Mouse (Mus musculus): ENCODE results near the gene Tada3. TPM values are rescaled to one million over a fixed set of nuclear protein-coding genes. Genes with fewer than 3 reads are reported as not detected.

Tada3 gene
- 10 to 100 TPM; 19.7 to 22.2 TPM for total RNA-seq (2021)
- long read RNA-seq, experiment 1, transcript Tada3-201 (9 exons, 2,848 nt): major isoform, 5 of 37 reads
- long read RNA-seq, experiment 1, partial matches to known transcripts: 6 of 37 reads
- long read RNA-seq, experiment 1, other reads (novel, unspliced or antisense): 26 of 37 reads
- long read RNA-seq, experiment 2, partial matches to known transcripts: 3 of 32 reads
- long read RNA-seq, experiment 2, other reads (novel, unspliced or antisense): 27 of 32 reads

DNA sequence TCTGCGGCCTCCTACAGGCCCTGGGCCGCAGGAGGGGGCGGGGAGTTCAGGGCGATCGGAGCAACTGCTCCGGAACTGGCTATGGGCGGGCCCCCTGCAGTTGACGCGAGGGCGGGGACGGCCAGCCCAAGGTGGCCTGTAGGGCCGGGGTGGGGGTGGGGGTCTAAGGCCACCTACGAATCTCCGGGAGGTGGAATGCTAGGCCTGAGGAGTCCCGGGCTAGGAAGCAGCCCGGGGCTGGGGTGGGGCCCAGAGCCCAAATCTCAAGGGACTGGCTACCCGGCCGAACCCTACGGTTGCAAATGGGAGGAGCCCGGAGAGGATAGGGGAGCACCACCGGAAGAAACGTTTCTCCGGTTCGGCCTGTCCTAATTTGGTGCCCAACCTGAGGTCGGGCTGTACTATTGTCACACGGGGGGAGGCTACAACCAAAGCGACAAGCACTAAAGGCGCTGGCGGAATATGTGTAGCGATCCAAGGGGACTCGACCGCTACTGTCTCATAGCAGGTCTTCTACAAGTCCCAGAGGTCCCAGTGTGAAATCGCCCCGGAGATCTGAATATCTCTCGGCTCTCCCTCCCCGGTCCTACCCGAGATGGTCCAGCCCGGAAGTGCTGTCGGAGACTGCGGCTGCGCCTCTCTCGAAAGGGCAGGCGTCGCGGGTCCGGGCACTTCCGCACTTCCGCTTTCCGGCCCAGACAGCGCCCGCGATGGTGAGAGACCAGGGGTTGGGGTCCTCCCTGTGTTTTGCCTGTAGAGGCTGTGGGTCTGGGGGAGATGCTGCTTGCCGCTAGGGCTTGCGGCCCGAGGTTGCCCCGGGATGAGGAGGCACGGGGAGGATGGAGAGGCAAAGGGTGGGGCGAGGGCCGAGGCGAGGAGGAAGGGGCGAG is at the start of gene Tada3, which contains the start of gene Arpc4:
TSS of gene Tada3 (minus strand) at position 388 of the 890 bp plus-strand sequence.
TSS of gene Arpc4 (plus strand) at position 620 of the 890 bp plus-strand sequence.
- peak; percentile 92 to 93 for DNase-seq
- intact Hi-C loops (cut with DNase I): loop anchor here (5.0 to 10.0 kb wide), 2 partner anchors 35 to 53 kb away; partner anchors contain the start of genes Camk1 and Ogg1

- intact Hi-C loops (cut with DNase I): no loop called here
- DNase-seq: peak in 1 of 2 experiments; percentile 56
These were observed 49.7 kb upstream of the Tada3 start for GRCm38 (mm10) chr6:113427397-113427796.

GRCm38 (mm10) chr6:113426696-113427095 is 49.0 kb upstream of the Tada3 start:
- DNase-seq: no peak

DNA sequence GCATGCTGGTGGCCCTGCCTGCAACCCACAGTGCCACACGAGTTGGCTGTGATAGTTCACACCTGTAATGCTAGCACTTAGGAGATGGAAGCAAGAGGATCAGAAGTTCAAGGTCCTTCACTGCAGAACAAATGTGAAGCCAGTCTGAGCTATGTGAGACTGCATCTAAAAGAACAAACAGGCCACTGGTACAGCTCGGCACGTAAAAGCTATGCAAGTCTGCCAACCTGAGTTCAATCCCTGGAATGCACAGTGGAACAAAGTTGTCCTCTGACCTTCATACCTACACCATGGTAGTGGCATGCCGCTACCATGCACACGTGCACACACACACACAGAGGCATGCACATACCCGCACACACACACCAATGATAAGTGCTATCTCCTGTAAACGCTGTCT is 46.5 kb upstream of the Tada3 start:
- no peak for DNase-seq
- intact Hi-C loops (cut with DNase I): no loop called here

More at GRCm38 (mm10) chr6:113426696-113427095, 49.0 kb upstream of the Tada3 start:
- intact Hi-C loops (cut with DNase I): no loop called here

GRCm38 (mm10) chr6:113423000-113423399 is 45.3 kb upstream of the Tada3 start:
- DNase-seq: no peak
- intact Hi-C loops (cut with DNase I): no loop called here

GRCm38 (mm10) chr6:113419199-113419587 is 41.5 kb upstream of the Tada3 start, which contains the start of gene Rpusd3:
Gene Rpusd3 (minus strand): TSS chr6:113419340.
- DNase-seq: peak; percentile 100
- intact Hi-C loops (cut with DNase I): no loop called here

GRCm38 (mm10) chr6:113418441-113419198 is 40.9 kb upstream of the Tada3 start:
- intact Hi-C loops (cut with DNase I): no loop called here
- DNase-seq: peak in 1 of 2 experiments; percentile 13

DNA sequence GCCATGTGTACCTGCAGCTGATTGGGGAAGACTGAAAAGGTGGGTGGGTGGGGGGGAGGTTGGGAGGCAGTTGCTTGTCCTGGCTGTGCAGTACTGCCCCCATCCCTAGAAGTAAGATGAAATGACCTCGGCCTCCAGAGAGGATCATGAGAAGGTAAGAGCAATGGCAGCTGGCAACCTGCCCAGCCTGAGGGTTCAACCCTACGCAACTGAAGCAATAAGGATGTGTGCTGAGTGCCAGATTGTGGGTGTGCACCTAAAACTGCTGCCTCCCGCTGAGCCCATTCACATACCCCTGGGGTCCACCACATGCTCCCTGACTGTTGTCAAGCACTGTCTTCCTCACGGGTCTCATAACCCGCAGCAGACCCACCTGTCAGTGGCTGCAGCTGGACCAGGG is 38.7 kb upstream of the Tada3 start:
- no peak for DNase-seq
- intact Hi-C loops (cut with DNase I): no loop called here

GRCm38 (mm10) chr6:113410001-113410400 is 32.3 kb upstream of the Tada3 start:
- DNase-seq: no peak
- intact Hi-C loops (cut with DNase I): no loop called here

DNA sequence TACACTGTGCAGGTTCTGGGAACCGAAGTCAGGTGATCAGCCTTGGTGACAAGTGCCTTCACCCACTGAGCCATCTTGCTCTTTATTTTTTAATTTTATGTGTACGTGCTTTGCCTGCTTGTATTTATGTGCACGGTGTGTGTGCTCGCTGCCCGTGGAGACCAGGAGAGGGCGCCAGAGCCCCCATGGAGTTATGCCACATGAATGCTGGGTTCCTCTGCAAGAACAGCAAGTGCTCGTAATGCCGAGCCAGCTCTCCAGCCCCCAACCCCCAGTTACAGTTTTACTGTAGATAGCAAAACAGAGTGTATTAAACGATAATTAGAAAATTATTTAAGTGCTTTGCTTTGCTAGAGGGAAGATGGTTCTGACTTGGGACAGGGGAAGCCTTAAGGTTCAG is 29.0 kb upstream of the Tada3 start:
- DNase-seq: no peak
- intact Hi-C loops (cut with DNase I): no loop called here

DNA sequence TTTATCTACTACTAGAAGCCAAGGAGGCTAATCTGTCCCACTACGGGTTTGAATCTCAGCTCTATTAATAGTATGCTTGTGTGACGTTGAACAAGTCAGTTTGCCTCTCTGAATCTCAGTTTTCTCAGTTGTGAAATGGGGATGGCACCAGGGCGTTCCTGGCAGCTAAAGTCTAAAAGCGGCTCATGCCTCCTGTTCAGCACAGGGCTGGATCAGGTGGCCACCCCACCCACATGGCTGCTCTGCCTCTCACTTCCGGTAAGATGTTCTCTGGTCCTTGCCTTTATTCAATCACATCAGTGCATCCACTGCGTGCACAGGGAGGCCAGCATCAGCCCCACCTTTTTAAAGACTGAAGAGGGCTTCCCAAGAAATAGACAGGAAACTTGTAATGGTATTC is 27.8 kb upstream of the Tada3 start:
- DNase-seq: no peak

DNA sequence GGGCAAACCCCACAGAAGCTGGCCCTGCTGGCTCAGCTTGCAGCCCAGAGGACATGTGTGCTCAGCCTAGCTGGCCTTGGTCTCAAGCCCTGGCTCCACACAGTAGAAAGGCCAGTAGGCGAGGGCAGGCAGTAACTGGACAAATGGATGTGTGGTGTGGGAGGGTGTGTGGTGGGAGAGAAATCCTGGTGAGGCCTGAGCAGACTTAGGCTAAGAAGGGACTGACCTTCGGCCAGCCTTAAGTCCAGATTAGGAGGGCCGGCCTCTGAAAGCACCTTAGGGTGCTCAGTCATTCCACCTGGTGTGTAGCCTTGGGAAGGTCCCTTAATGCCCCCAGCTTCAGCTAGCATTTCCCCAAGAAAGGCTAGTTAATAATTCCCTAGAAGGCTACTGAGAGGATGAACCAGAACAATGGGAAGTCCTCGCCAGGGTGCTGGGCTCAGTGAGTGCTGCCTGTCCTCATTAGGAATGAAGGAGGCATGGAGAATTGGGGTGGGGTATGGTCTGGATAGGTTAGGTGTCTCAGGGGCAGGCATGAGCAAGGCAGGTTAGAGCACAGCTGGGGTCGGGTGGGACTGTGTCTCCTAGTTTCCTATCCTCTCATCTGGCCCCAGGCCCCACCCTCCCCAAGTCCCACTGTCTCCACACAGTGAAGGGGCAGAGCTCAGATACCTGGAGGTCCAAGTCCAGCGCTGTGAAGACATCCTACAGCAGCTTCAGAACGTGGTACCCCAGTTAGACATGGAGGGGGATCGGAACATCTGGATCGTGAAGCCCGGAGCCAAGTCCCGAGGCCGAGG is 27.2 kb upstream of the Tada3 start:
- intact Hi-C loops (cut with DNase I): no loop called here
- no peak for DNase-seq

More for the DNA sequence above, 27.8 kb upstream of the Tada3 start:
- intact Hi-C loops (cut with DNase I): no loop called here

DNA sequence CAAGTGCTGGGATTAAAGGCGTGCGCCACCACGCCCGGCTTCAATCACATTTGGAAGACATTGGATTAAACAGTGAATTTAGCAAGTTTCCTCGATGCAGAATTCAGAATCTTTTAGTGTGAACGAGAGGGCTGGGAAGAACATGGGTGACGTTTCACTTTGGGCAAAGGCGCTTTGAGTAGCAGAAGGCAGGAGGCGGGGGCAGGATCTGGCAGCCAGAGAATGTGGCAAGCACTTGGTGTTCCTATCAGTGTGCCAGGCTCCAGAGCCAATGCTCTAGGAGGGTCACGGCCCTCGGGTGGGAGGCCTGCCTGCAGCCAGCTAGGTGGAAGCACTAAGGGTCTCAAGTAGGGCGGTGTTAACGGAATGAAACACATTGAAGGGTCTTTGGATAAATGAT is 24.4 kb upstream of the Tada3 start:
- no peak for DNase-seq
- intact Hi-C loops (cut with DNase I): no loop called here

DNA sequence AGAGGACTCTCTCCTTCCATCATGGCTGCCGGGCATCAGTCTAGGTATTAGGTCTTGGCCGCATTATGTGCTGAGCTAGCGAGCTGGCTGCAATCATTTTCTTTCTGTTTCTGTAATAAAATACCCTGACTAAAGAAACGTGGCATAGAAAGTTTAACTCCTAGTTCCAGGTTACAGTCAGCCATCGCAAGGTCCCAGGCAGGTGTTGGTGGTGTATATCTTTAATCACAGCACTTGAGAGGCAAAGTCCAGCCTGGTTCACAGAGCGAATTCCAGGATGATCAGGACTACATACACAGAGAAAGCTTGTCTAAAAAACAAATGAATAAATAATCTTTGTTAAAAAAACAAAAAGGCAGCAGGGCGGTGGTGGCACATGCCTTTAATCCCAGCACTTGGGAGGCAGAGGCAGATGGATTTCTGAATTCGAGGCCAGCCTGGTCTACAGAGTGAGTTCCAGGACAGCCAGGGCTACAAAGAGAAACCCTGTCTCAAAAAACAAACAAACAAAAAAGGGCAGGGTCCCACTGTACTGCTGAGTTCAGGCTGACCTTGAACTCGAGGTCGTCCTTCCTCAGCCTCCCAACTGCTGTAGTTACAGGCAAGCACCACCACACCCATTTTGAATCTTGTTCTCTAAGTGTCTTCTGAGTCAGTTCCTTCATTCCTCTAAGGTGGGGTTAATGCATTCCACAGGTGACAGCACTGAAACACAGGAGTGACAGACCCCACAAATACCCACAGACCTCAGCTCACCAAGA is 18.8 kb upstream of the Tada3 start:
- intact Hi-C loops (cut with DNase I): no loop called here
- no peak for DNase-seq

- intact Hi-C loops (cut with DNase I): no loop called here
- DNase-seq: no peak
These were observed 17.8 kb upstream of the Tada3 start for GRCm38 (mm10) chr6:113395501-113395900.

DNA sequence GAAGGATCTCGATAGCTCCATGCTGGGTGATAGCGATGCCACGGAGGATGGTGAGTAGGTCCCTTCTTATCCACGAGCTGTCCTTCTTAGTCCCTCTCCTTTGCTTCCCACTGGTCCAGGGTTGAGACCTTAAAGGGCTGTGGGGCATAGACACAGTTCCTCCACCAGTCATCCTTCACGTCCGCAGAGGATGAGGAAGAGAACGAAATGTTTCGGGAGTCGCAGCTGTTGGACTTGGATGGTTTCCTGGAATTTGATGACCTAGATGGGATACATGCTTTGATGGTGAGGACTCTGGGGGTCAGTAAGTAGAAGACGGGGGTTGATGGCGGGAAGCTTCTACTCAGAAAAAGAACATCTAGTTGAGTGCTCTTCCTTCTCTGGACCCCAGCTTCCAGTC is 17.1 kb upstream of the Tada3 start:
- intact Hi-C loops (cut with DNase I): no loop called here
- no peak for DNase-seq

DNA sequence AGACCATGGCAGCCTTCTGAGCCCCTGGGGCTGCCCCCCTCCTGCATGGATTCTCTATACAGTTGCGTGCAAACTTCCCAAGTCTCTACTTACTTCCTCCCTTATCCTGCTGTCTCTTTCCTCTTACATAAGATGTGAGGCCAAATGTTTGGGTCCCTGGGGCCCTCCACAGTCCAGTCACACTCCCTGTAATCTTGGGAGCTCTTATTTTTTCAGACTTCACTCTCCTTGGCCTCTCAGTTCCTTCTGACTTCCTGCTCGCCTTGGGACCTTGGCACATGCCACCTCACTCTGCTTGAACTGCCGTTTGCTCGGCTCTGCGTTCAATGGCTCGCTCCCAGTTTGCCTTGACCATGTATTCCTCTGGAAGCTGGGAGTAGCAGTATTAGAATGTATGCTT is 16.3 kb upstream of the Tada3 start:
- intact Hi-C loops (cut with DNase I): no loop called here

GRCm38 (mm10) chr6:113392387-113393071 is 14.8 kb upstream of the Tada3 start:
- intact Hi-C loops (cut with DNase I): no loop called here
- peak; percentile 51 to 58 for DNase-seq

More for the DNA sequence above, 16.3 kb upstream of the Tada3 start:
- DNase-seq: no peak

DNA sequence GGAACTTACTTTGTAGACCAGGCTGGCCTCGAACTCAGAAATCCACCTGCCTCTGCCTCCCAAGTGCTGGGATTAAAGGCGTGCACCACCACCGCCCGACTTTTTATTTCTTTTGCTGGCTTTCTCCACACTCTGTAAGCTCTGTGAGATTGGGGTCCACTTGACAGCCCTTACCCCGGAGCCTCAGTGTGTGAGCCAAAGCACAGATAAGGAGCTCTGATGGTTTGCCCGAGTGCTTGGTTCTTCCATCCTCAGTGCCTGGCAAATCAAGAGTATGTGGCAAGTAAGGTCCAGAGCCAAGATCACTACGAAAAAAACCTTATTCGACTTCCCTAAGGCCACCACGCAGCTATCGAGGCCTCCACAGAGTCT is 14.3 kb upstream of the Tada3 start:
- no peak for DNase-seq
- intact Hi-C loops (cut with DNase I): no loop called here

Data from heart, postnatal 14 days (tissue).